Mouse (Mus musculus) urinary bladder, adult 2 months (tissue): ENCODE measurements around the gene Tagap. TPM values are rescaled to one million over a fixed set of nuclear protein-coding genes. Genes with fewer than 3 reads are reported as not detected.

Experiments used
- DNase-seq: peaks from one replicate; pipeline ENCODE4 v3.0.0; 2022; ENCODE audit warnings: low spot score
- polyA plus RNA-seq: library from polyadenylated mRNA; depleted of rRNA; stranded (reverse); fragments of >200 nt; gene quantifications from 2 replicates; pipeline ENCODE4 v1.2.3, GENCODE M21; 2012; rRNA removed

Tagap gene
- polyA plus RNA-seq = 6.5 and 8.2 TPM in 2 replicates

GRCm38 (mm10) chr17:7925413-7926160 is at the start of gene Tagap:
Gene Tagap (plus strand): TSS chr17:7926000.
- DNase-seq = no peak

GRCm38 (mm10) chr17:7876541-7876940 is 49.3 kb upstream of the Tagap start:
- no peak for DNase-seq

- DNase-seq = no peak
Measured at GRCm38 (mm10) chr17:7877191-7877764, 48.5 kb upstream of the Tagap start.

GRCm38 (mm10) chr17:7877878-7878277 is 47.9 kb upstream of the Tagap start:
- DNase-seq = no peak

GRCm38 (mm10) chr17:7879529-7879928 is 46.3 kb upstream of the Tagap start:
- no peak for DNase-seq

- no peak for DNase-seq
Measured at GRCm38 (mm10) chr17:7883126-7883525, 42.7 kb upstream of the Tagap start.

- no peak for DNase-seq
Measured at GRCm38 (mm10) chr17:7884606-7885005, 41.2 kb upstream of the Tagap start.

- no peak for DNase-seq
Measured at GRCm38 (mm10) chr17:7887071-7887815, 38.6 kb upstream of the Tagap start.

GRCm38 (mm10) chr17:7888291-7888690 is 37.5 kb upstream of the Tagap start:
- DNase-seq = no peak

- no peak for DNase-seq
Measured at GRCm38 (mm10) chr17:7889026-7889425, 36.8 kb upstream of the Tagap start.

- DNase-seq = no peak
Measured at GRCm38 (mm10) chr17:7892676-7893075, 33.1 kb upstream of the Tagap start.

GRCm38 (mm10) chr17:7894094-7894493 is 31.7 kb upstream of the Tagap start:
- DNase-seq = no peak

GRCm38 (mm10) chr17:7896047-7896635 is 29.7 kb upstream of the Tagap start:
- DNase-seq = no peak

- DNase-seq = no peak
Measured at GRCm38 (mm10) chr17:7897120-7897519, 28.7 kb upstream of the Tagap start.

GRCm38 (mm10) chr17:7897756-7898155 is 28.0 kb upstream of the Tagap start:
- no peak for DNase-seq

GRCm38 (mm10) chr17:7899233-7899632 is 26.6 kb upstream of the Tagap start:
- DNase-seq = no peak

GRCm38 (mm10) chr17:7899961-7900360 is 25.8 kb upstream of the Tagap start:
- no peak for DNase-seq

GRCm38 (mm10) chr17:7901536-7901935 is 24.3 kb upstream of the Tagap start:
- DNase-seq = no peak

- DNase-seq = no peak
Measured at GRCm38 (mm10) chr17:7902362-7902761, 23.4 kb upstream of the Tagap start.

GRCm38 (mm10) chr17:7904992-7905391 is 20.8 kb upstream of the Tagap start:
- no peak for DNase-seq

GRCm38 (mm10) chr17:7905936-7906685 is 19.7 kb upstream of the Tagap start:
- DNase-seq = no peak
